Mouse (Mus musculus): Measurements from ENCODE around the gene Hoxd3. TPM values are rescaled to one million over a fixed set of nuclear protein-coding genes. Genes with fewer than 3 reads are reported as not detected.

The Hoxd3 gene
- total RNA-seq, 1 experiment from 2014 or later: not detected

DNA sequence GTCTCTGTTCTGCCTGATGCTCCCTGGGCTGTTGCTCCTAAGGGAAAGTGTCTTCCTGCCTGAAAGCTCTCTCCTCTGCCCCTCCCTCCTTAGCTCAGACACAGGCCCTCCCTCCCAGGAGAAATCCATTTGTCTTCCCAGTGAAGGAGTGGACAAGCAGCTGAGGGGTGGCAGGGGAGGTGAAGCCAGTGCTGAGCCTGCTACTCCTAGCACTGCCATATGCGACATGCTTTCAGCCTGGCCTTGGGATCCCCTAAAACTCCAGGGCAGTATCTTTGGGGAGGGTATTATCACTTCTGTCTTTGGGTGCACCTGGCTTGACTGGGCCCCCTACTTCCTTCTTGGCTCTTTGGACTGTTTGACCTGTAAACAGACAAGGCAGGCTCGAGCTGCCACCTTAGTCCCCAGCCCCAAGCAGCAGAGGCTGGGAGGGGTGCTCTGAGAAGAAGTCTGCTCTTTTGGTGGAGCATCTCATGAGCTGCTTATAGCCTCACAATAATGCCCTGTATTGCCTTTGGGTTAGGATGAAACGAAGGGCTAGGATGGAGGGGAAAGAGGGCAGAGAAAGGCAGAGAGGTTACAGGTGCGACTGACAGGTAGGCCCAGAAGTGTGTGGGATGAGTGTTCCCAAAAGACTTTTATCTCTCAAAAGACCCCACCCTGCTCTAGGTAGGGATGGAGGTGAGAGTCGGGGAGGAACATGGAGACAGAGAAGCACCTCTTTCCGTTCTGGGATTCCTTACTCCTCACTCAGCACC, 34.0 kb downstream of the Hoxd3 start:
- ATAC-seq (replicated peaks in 1 of 2; ENCODE audit: insufficient read depth in 1 of 2, low FRiP score in 2 of 2, low TSS enrichment in 1 of 2, low read depth in 1 of 2, poor library complexity in 2 of 2, severe bottlenecking in 2 of 2): no peak

DNA sequence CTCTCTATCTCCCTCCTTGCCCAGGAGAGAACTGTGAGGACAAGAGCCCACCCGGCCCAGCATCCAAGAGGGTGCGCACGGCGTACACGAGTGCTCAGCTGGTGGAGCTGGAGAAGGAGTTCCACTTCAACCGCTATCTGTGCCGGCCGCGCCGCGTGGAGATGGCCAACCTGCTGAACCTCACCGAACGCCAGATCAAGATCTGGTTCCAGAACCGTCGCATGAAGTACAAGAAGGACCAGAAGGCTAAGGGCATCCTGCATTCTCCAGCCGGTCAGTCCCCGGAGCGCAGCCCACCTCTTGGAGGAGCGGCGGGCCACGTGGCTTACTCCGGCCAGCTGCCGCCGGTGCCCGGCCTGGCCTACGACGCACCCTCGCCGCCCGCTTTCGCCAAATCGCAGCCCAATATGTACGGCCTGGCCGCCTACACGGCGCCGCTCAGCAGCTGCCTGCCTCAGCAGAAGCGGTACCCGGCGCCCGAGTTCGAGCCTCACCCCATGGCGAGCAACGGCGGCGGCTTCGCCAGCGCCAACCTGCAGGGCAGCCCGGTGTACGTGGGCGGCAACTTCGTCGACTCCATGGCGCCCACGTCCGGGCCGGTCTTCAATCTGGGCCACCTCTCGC, 34.7 kb downstream of the Hoxd3 start:
- no peak; a peak in 1 of 4 replicates for ATAC-seq (replicated peaks in 1 of 2; ENCODE audit: insufficient read depth in 1 of 2, low FRiP score in 2 of 2, low TSS enrichment in 1 of 2, low read depth in 1 of 2, poor library complexity in 2 of 2, severe bottlenecking in 2 of 2)

DNA sequence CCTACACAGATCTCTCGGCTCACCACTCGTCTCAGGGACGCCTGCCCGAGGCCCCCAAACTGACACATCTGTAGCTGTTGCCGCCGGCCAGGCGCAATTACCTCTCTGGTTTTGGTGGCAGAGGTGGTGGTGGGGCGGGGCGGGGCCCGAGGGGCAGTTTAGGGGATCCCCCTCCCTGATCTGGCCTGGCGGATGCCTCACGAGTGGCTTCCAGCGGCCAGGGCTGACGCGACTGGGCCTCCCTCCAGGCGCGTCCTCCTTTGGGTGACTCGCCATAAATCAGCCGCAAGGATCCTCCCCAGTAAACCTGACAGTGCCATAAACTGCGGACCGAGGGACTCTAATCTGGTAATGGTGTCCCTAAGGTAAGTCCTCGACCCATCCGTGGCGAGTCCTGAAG, 35.3 kb downstream of the Hoxd3 start:
- ATAC-seq (replicated peaks in 1 of 2; ENCODE audit: insufficient read depth in 1 of 2, low FRiP score in 2 of 2, low TSS enrichment in 1 of 2, low read depth in 1 of 2, poor library complexity in 2 of 2, severe bottlenecking in 2 of 2): no peak

DNA sequence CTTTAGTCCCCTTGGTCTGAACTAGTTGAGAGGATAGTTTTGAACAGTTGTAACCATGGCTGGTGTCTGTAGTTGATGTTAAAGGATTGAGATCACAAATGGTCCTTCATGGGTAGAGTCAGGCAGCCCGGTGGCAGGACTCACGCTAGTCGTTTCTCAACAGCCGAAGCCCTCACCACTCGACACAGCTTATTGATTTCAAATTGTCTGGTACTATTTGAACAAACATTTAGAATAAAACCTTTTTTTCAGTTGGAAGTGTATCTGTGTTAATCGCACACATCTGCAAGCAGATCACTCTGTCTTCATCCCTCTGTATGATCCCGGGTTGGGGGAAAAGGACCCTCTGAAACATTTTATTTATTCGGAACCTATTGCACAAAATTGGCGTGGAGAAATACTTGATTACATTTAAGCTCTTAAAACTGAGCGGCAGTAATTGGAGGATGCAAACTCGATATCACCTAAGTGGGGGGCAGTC, 36.0 kb downstream of the Hoxd3 start:
- ATAC-seq (replicated peaks in 1 of 2; ENCODE audit: insufficient read depth in 1 of 2, low FRiP score in 2 of 2, low TSS enrichment in 1 of 2, low read depth in 1 of 2, poor library complexity in 2 of 2, severe bottlenecking in 2 of 2): no peak

GRCm38 (mm10) chr2:74748436-74748995, 36.8 kb downstream of the Hoxd3 start:
- no peak for ATAC-seq (replicated peaks in 1 of 2; ENCODE audit: insufficient read depth in 1 of 2, low FRiP score in 2 of 2, low TSS enrichment in 1 of 2, low read depth in 1 of 2, poor library complexity in 2 of 2, severe bottlenecking in 2 of 2)

DNA sequence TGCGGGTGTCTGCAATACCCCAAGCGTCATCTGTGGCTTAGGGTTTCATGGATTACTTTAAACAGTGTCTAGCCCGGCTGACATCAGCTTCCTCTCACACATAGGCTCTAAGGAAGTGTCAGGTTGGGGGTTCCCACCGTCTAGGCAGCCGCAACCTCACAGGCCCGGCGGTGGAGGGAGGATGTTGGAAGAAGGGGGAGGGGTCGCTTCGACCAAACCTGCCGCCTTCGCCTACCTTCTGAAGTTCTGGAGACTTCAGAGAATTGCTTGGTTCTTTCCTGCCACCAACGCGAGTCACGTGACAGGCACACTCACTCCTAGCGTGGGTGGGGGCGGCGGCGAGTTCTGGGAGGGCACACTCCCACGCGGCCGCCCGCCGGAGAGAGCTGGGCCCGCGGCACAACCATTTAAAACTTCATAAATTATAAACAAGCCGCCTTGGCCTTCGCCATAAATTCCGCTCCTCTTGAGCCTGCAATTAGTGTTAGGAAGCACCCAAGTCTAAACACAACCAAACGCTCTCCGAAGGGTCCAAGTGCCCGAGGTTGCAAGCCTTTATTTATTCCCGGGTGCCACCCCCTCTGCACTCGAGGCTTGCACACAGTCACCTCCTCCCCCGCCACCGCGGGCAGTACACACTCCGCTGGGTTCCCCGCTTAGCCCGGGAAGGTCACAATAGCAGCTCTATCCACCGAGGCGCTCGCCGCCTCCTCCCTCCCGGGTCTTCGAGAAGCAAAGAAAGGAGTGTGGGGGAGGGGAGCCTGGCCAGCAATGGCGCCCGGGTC, 37.8 kb downstream of the Hoxd3 start:
- peak; percentile 70 to 72 for ATAC-seq (replicated peaks in 1 of 2; ENCODE audit: insufficient read depth in 1 of 2, low FRiP score in 2 of 2, low TSS enrichment in 1 of 2, low read depth in 1 of 2, poor library complexity in 2 of 2, severe bottlenecking in 2 of 2)

- no peak for ATAC-seq (replicated peaks in 1 of 2; ENCODE audit: insufficient read depth in 1 of 2, low FRiP score in 2 of 2, low TSS enrichment in 1 of 2, low read depth in 1 of 2, poor library complexity in 2 of 2, severe bottlenecking in 2 of 2)
These were observed 39.1 kb downstream of the Hoxd3 start for GRCm38 (mm10) chr2:74750731-74751250.

- ATAC-seq (replicated peaks in 1 of 2; ENCODE audit: insufficient read depth in 1 of 2, low FRiP score in 2 of 2, low TSS enrichment in 1 of 2, low read depth in 1 of 2, poor library complexity in 2 of 2, severe bottlenecking in 2 of 2): no peak
These were observed 40.1 kb downstream of the Hoxd3 start for GRCm38 (mm10) chr2:74751861-74752260.

DNA sequence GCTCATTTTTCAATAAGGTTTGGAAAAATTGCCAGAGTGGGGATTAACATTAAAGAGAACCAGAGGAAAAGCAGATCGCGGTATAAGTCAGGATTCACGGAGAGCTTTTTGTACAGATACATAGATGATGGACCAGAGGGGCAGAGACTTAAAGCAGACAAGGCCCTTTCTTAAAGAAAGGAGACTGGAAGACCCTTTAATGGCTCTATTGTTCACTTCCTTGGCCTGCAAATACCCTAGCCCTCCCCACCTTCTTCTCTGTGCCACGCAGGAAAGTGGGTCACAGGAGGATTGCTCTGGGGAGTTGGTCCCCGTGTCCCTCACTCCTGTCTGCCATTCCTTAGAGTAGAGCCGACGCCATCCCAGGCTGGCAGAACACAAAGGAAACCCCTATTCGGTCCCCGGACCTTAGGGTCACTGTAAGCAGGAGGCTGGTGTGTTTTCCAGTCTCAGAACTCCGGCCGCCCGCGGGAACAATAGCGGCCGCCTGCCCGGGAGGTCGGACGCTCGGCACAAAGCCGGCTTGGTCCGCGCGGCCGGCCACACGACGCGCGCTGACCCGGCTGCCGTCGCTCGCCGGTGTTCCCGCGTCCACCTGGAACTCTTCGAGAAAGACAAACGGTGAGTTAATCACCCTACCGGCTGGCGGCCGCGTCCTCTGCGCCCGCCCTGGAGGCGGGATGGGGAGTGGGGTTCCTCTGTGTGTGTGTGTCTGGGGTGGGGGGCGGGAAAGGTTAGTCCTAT, 40.9 kb downstream of the Hoxd3 start:
- no peak for ATAC-seq (replicated peaks in 1 of 2; ENCODE audit: insufficient read depth in 1 of 2, low FRiP score in 2 of 2, low TSS enrichment in 1 of 2, low read depth in 1 of 2, poor library complexity in 2 of 2, severe bottlenecking in 2 of 2)

DNA sequence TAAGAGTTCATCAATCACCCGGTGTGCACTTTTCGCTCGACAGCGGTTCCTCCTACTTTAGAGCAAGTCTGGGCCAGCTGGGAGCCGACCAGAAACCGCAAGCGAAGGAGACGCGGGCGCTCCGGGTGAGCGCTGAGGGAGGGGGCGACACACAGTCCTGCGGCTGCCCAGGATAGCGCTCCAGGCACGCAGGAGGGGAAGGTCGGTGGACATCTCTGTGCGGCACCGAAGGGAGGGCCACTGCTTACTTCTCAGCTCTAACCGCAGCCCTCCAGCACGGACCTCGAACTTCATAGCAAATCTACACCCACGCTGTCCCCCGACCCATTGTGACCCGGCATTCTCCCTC, 41.4 kb downstream of the Hoxd3 start:
- ATAC-seq (replicated peaks in 1 of 2; ENCODE audit: insufficient read depth in 1 of 2, low FRiP score in 2 of 2, low TSS enrichment in 1 of 2, low read depth in 1 of 2, poor library complexity in 2 of 2, severe bottlenecking in 2 of 2): peak; percentile 37 to 44; a peak in 3 of 4 replicates

DNA sequence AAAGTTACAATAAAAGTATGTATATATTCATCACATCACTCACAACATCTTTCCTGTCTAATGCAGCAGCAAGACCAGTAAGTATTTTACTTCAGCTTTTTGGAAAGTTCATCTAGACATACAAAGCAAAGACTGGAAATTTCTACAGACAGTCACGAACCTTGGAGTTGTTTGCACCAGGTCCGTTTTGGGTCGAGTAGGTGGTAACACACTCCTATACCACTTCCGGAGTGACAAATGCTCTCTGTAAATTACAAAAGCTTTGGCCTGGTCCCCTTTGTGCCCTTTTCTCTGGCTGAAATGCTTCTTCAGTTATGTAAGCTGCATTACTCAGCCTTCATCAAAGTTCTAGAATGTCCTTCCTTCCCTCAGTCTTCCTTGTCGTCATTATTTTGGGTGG, 42.0 kb downstream of the Hoxd3 start:
- ATAC-seq (replicated peaks in 1 of 2; ENCODE audit: insufficient read depth in 1 of 2, low FRiP score in 2 of 2, low TSS enrichment in 1 of 2, low read depth in 1 of 2, poor library complexity in 2 of 2, severe bottlenecking in 2 of 2): no peak

- ATAC-seq (replicated peaks in 1 of 2; ENCODE audit: insufficient read depth in 1 of 2, low FRiP score in 2 of 2, low TSS enrichment in 1 of 2, low read depth in 1 of 2, poor library complexity in 2 of 2, severe bottlenecking in 2 of 2): no peak
These were observed 48.4 kb downstream of the Hoxd3 start for GRCm38 (mm10) chr2:74760146-74760545.

- ATAC-seq (replicated peaks in 1 of 2; ENCODE audit: insufficient read depth in 1 of 2, low FRiP score in 2 of 2, low TSS enrichment in 1 of 2, low read depth in 1 of 2, poor library complexity in 2 of 2, severe bottlenecking in 2 of 2): no peak
These were observed 50.2 kb downstream of the Hoxd3 start for GRCm38 (mm10) chr2:74761941-74762340.

GRCm38 (mm10) chr2:74762522-74763244, 51.0 kb downstream of the Hoxd3 start, which contains the start of gene Hoxd1:
Hoxd1 (plus strand) TSS chr2:74762980.
- ATAC-seq (replicated peaks in 1 of 2; ENCODE audit: insufficient read depth in 1 of 2, low FRiP score in 2 of 2, low TSS enrichment in 1 of 2, low read depth in 1 of 2, poor library complexity in 2 of 2, severe bottlenecking in 2 of 2): peak in 1 of 2 experiments; percentile 32; a peak in 1 of 4 replicates

DNA sequence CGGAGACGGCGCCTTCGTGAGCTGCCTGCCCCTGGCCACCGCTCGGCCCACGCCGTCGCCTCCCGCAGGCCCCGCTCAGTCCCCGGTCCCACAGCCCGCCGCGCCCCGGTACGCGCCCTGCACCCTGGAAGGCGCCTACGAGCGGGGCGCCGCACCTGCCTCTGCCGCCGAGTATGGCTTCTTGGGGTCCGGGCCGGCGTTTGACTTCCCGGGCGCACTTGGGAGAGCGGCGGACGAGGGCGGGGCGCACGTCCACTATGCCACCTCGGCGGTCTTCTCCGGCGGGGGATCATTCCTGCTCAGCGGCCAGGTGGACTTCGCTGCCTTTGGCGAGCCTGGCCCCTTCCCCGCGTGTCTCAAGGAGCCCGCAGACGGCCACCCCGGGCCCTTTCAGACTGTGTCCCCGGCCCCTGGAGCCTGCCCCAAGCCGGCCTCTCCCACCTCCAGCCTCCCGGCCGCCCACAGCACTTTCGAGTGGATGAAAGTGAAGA, 51.6 kb downstream of the Hoxd3 start:
- no peak for ATAC-seq (replicated peaks in 1 of 2; ENCODE audit: insufficient read depth in 1 of 2, low FRiP score in 2 of 2, low TSS enrichment in 1 of 2, low read depth in 1 of 2, poor library complexity in 2 of 2, severe bottlenecking in 2 of 2)

GRCm38 (mm10) chr2:74763976-74764375, 52.2 kb downstream of the Hoxd3 start:
- no peak for ATAC-seq (replicated peaks in 1 of 2; ENCODE audit: insufficient read depth in 1 of 2, low FRiP score in 2 of 2, low TSS enrichment in 1 of 2, low read depth in 1 of 2, poor library complexity in 2 of 2, severe bottlenecking in 2 of 2)
